Mouse (Mus musculus): ENCODE data around the gene Psat1.

GRCm38 (mm10) chr19:15943117-15943423 lies 4.1 kb downstream of the Psat1 start:
- no peak for TF ChIP-seq MAFK (IDR thresholded peaks at IDR 0.05; ENCODE audit: insufficient replicate concordance, low read length)
- no peak for TF ChIP-seq MAX (IDR thresholded peaks at IDR 0.05; ENCODE audit: low read length)
